Mouse (Mus musculus) cortical plate, adult 2 months (tissue): ENCODE data around the gene Mttp.

Experiments used
- CTCF ChIP-seq: fragments of 200-500 bp; IDR thresholded peaks from 2 replicates; pipeline ENCODE4 v1.5.1; 2011; ENCODE audit warnings: mild to moderate bottlenecking, control low read depth, low read length; ENCODE audit not compliant: insufficient read depth; ENCODE audit errors: extremely low read depth
- POLR2A ChIP-seq: fragments of 200-500 bp; IDR thresholded peaks from 2 replicates; pipeline ENCODE4 v1.6.1; 2011; ENCODE audit warnings: mild to moderate bottlenecking, low read length, control low read depth; ENCODE audit not compliant: insufficient read depth; ENCODE audit errors: extremely low read depth

DNA sequence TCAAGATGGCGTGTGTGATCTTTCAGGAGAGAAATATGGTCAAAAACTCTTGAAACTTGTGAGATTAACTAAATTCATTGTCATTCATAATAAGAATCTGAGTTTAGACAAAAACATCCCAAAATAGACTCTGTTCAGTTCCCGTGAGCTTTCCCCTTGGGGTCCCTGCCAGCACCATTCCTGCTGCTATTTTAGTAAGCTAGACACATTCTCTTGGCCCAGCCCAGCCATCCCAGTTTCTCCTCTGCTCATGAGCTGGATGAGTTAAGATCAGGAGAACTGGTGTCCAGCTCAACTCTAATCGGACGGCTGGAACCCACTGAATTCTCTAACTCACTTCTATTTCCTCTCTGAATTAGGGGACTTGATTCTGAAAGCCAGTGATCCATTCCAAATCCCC lies 27.9 kb downstream of the Mttp start:
- TF ChIP-seq POLR2A (no peak), CTCF (no peak)
